Mouse (Mus musculus): Measurements from ENCODE around the gene Xbp1.

Gene Xbp1

GRCm38 (mm10) chr11:5571856-5572255, 51.4 kb downstream of the Xbp1 start:
- DNase-seq (ENCODE audit: low spot score) = no peak

GRCm38 (mm10) chr11:5573821-5574220, 53.4 kb downstream of the Xbp1 start:
- DNase-seq (ENCODE audit: low spot score) = no peak

- no peak for DNase-seq (ENCODE audit: low spot score)
These were observed 54.6 kb downstream of the Xbp1 start for GRCm38 (mm10) chr11:5575046-5575445.

Measured in urinary bladder, postnatal 10 days (tissue).